Mouse (Mus musculus) testis, adult 2 months (tissue): ENCODE results near the gene Btnl6. TPM values are rescaled to one million over a fixed set of nuclear protein-coding genes. Genes with fewer than 3 reads are reported as not detected.
"Not testable (repeated sequence)": the region's sequence is repeated elsewhere in the genome, so short reads cannot be mapped to it uniquely, and the experiment has no call there.

Experiments used
- H3K27ac ChIP-seq: fragments of 200-500 bp; 2 replicates; pipeline ENCODE4 v1.5.1; 2012; ENCODE audit warnings: low read depth, low read length; ENCODE audit not compliant: control insufficient read depth, insufficient read depth
- H3K27me3 ChIP-seq: fragments of 200-500 bp; 2 replicates; pipeline ENCODE4 v1.6.1; 2012; ENCODE audit warnings: mild to moderate bottlenecking, low read length, moderate library complexity; ENCODE audit not compliant: control insufficient read depth, insufficient read depth
- H3K36me3 ChIP-seq: fragments of 200-500 bp; 2 replicates; pipeline ENCODE4 v1.6.1; 2012; ENCODE audit warnings: mild to moderate bottlenecking, low read length; ENCODE audit not compliant: control insufficient read depth, insufficient read depth
- H3K4me1 ChIP-seq: fragments of 200-500 bp; 2 replicates; pipeline ENCODE4 v1.6.1; 2012; ENCODE audit warnings: low read length; ENCODE audit not compliant: control insufficient read depth, insufficient read depth
- H3K4me3 ChIP-seq: fragments of 200-500 bp; 2 replicates; pipeline ENCODE4 v1.5.1; 2012; ENCODE audit warnings: low read depth, mild to moderate bottlenecking, low read length, moderate library complexity, mixed read lengths; ENCODE audit not compliant: control insufficient read depth
- CTCF ChIP-seq: fragments of 200-500 bp; IDR thresholded peaks from 2 replicates; pipeline ENCODE4 v1.5.1; 2012; ENCODE audit warnings: low read depth, mild to moderate bottlenecking, inconsistent platforms, low read length, moderate library complexity; ENCODE audit not compliant: control insufficient read depth, insufficient read depth, insufficient replicate concordance
- POLR2A ChIP-seq: fragments of 200-500 bp; IDR thresholded peaks from 2 replicates; pipeline ENCODE4 v1.6.1; 2012; ENCODE audit warnings: low read depth, mild to moderate bottlenecking, inconsistent platforms, low read length, moderate library complexity; ENCODE audit not compliant: control insufficient read depth
- polyA plus RNA-seq: library from polyadenylated mRNA; depleted of rRNA; stranded (reverse); fragments of >200 nt; gene quantifications from 2 replicates; pipeline ENCODE4 v1.2.3, GENCODE M21; 2012

The Btnl6 gene
- polyA plus RNA-seq, 1 experiment: not detected

DNA sequence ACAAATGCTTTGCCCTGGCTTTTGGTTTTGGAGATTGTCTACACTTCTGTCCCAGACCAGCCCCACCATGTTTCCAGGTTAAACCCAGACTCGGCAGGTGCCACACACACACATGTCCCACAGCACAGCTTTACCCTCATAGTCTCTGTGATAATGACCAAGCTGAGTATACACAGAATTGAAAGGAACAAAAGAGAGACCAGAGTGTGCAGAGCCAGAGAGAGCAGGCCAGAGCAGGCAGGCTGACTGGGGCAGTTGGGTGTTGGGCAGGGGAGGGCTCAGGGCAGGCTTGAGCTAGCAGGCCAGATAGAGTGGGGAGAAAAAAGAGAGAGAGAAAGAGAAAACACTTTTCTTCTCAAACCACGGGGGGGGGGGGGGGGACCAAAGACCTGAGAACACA, 20.6 kb downstream of the Btnl6 start:
- Histone ChIP-seq H3K27ac (no peak overlapping the region), H3K4me3 (no peak overlapping the region)
- TF ChIP-seq POLR2A: no peak
- TF ChIP-seq CTCF: no peak

DNA sequence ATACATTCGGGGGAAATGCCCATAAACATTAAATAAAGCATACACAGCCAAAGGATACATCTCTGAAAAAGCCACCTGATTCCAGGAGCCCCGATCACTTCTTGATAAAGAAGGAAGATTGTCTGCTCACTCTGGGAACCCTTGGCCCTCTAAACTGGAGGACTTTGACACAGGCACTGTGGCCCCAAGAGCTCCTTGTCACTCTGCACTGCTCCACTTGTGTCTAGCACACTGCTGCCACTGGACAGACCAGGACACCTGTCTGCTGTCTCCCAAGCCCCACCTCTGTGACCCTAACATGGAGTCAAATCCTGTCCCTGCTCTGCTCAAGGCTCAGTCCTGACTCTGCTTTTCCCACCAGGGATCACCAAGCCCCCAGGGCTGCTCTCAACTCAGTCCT, 22.0 kb downstream of the Btnl6 start:
- H3K36me3 ChIP-seq, H3K27me3 ChIP-seq, H3K4me1 ChIP-seq, H3K4me3 ChIP-seq, H3K27ac ChIP-seq: not testable (repeated sequence)

More for the DNA sequence above, 20.6 kb downstream of the Btnl6 start:
- H3K4me1 ChIP-seq: no peaks in the 10 kb centered on the region
- H3K36me3 ChIP-seq: no peaks in the 10 kb centered on the region
- H3K27me3 ChIP-seq: no peaks in the 10 kb centered on the region

DNA sequence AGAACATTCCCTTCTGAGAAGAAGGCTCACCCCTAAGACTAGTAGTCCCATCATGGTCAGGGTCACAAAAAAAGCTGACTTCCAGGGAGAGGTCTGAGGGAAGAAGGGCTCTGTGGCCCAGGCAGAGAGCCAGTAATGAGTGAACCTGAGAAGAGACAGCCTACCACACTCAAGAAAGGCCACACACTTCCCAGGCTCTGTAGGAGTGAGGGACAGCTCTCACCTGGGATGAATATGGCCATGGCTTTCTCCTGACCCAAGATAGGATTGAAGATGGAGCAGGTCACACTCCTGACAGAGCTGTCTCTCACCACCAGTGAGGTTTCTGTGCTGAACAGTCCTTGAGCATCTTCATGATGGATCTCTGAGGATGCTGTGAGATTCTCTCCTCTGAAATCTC, 24.4 kb downstream of the Btnl6 start:
- H3K36me3 ChIP-seq: no peaks in the 10 kb centered on the region
- TF ChIP-seq CTCF (no peak), POLR2A (no peak)
- no peak overlapping the region for H3K4me3 ChIP-seq
- H3K4me1 ChIP-seq: no peaks in the 10 kb centered on the region
- no peak overlapping the region for H3K27ac ChIP-seq
- no peaks in the 10 kb centered on the region for H3K27me3 ChIP-seq

DNA sequence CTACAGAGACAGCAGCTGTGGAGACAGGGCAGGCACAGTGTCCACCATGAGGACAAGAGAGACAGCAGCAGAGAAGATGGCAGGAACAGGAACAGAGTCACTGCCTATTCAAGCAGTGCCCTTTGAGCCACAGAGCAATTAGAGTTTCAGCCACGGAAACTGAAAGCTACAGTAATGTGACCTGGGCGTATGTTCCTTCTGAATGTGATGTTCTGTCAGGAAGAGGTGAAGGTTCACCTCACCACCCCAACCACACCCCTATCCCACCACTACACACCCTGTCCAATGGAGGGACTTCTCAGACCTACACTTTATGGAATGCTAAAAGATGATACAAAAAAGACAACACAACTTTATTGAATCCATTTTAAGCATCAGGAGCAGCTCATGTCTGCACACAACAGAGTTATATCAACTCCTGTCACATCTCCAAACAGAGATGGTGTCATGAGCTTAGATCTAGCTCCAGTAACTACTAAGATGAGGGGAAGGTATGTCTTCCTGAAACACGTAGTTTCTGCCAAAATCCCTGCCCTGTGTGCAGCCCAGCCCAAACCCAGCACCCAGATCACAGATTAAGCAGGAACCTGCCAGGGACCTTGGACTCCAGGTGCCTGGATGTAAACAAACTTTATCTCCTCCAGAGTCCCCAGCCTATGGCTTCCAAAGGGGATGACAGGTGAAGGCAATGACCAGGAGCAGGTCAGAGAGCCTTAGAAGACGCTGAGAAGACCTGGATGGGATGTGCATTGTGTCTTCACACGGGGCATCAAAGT, 39.7 kb downstream of the Btnl6 start, which contains the start of gene Btnl4:
Gene Btnl4, minus strand, starts transcription at position 81 of the 776 bp plus-strand sequence.
- not testable (repeated sequence) for H3K27me3 ChIP-seq, H3K4me3 ChIP-seq, H3K27ac ChIP-seq, H3K4me1 ChIP-seq, H3K36me3 ChIP-seq

DNA sequence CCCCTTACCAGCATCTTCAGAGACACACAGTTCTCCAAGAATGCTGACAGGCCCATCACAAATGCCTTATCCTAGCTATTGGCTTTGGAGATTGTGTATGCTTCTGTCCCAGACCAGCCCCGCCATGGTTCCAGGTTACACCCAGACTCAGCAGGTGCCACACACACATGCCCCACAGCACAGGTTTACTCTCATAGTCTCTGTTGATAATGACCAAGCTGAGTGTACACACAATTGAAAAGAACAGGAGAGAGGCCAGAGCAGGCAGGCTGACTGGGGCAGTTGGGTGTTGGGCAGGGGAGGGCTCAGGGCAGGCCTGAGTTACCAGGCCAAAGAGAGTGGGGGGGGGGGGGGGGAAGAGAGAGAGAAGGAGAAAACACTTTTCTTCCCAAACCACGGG, 40.7 kb downstream of the Btnl6 start:
- H3K4me1 ChIP-seq: no peaks in the 10 kb centered on the region
- H3K4me3 ChIP-seq: no peak overlapping the region
- TF ChIP-seq POLR2A (no peak), CTCF (no peak)
- H3K27ac ChIP-seq: no peak overlapping the region
- no peaks in the 10 kb centered on the region for H3K27me3 ChIP-seq
- no peaks in the 10 kb centered on the region for H3K36me3 ChIP-seq

DNA sequence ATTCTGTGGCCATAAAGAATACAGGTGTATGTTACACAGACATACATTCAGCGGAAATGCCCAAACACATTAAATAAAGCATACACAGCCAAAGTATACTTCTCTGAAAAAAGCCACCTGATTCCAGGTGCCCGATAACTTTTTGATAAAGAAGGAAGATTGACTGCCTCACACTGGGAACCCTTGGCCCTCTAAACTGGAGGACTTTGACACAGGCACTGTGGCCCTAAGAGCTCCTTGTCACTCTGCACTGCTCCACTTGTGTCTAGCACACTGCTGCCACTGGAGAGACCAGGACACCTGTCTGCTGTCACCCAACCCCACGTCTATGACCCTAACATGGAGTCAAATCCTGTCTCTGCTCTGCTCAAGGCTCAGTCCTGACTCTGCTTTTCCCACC, 42.1 kb downstream of the Btnl6 start:
- Histone ChIP-seq H3K27ac (no peak overlapping the region), H3K4me1 (no peaks in the 10 kb centered on the region), H3K36me3 (no peaks in the 10 kb centered on the region), H3K27me3 (no peaks in the 10 kb centered on the region), H3K4me3 (no peak overlapping the region)
- no peak for TF ChIP-seq CTCF
- TF ChIP-seq POLR2A: no peak

DNA sequence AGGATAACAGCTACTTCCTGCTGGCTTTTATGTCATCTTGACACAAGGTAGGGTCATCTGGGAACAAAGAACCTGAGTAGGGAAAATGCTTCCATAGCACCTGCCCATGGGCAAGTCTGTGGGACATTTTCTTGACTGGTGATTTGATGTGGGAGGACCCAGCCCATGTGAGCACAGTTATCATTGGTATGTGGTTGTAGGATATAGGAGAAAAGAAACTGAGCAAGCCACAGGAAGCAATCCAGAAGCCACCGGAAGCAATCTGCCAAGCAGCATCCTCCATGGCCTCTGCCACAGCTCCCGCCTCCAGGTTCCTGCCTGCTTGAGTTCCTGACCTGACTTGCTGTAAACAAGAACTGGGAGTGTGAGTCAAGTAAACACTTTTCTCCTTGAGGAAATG, 46.7 kb downstream of the Btnl6 start:
- Histone ChIP-seq H3K4me1 (no peaks in the 10 kb centered on the region), H3K36me3 (no peaks in the 10 kb centered on the region), H3K27ac (no peak overlapping the region), H3K27me3 (no peaks in the 10 kb centered on the region), H3K4me3 (no peak overlapping the region)
- TF ChIP-seq CTCF (no peak), POLR2A (no peak)

DNA sequence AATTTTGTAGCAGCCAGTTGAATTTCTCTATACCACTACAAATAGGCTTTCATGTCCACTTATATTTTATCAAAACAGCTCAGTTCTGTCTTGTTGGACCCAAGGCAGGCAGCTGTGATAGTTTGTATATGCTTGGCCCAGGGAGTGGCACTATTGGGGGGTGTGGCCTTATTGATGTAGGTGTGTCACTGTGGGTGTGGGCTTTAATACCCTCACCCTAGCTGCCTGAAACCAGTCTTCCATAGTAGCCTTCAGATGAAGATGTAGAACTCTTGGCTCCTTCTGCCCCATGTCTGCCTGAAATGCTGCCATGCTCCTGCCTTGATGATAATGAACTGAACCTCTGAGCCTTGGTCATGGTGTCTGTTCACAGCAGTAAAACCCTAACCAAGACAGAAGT, 51.2 kb downstream of the Btnl6 start:
- not testable (repeated sequence) for H3K27ac ChIP-seq, H3K4me1 ChIP-seq, H3K36me3 ChIP-seq, H3K4me3 ChIP-seq, H3K27me3 ChIP-seq
